In the genomic region with DNA sequence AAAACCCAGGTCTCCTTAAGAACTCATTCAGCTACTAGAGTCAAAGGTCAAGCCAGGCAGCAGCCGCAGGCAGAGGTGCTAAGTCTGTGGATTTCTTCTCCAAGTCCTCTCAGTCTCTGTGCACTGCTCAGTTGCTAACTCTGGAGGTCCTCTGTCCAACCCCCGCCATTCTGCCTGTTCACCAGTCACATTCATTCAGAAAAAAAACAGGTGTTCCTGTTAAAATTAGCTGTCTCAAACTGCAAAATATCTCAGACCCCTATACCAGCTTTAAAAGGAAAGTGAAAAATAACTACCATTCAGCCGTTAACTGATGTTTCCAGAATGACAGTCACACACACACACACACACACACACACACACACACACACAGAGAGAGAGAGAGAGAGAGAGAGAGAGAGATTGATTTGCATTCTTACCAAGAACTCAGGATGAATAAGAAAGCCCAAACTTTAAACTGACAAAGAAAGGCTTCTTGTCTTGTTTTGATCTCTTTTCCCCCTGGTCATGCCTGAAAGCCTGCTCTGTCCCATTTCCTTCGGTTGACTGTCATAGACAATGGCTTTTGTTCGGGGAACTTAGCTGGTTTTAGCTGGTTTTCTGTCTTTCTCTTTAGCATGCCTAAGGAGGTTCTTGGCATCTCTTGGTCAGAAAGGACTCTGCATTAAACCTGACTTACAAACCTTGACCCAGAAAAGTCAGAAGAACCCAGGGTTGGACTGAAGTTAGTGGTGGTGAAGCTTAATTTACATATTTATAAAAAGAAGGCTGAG, we compare ENCODE assay signal across 9 mouse cellular contexts. TPM values are rescaled to one million over a fixed set of nuclear protein-coding genes. Genes with fewer than 3 reads are reported as not detected.
DNase-seq lines count a peak whose midpoint lies in the region; ATAC-seq lines count a peak whose summit lies in the region.
"Had no signal": no experiment of that assay in that cellular context is flagged by ENCODE, and none has a peak within 500 bp of the region (broad histone marks: within the 10 kb centered on the region; RNA-seq: fewer than 3 reads in every experiment).

No protein-coding gene starts in this region.

- H3K4me2 ChIP-seq in lung, embryonic 16.5 days (ENCODE audit: low read depth, low read length): peak overlapping the region; percentile 25
- peak overlapping the region; percentile 32 for H3K4me2 ChIP-seq in intestine, embryonic 16.5 days (ENCODE audit: low read depth, low read length)
- H3K4me2 ChIP-seq in neural tube, embryonic 13.5 days: peak overlapping the region; percentile 35
- H3K4me2 ChIP-seq: embryonic facial prominence, embryonic 15.5 days had no signal

- H3K4me1 ChIP-seq in lung, embryonic 16.5 days (replicated peaks; ENCODE audit: control insufficient read depth, insufficient read depth, low read length): peaks cover 47% of the 10 kb centered on the region
- H3K4me1 ChIP-seq in intestine, embryonic 16.5 days (ENCODE audit: control insufficient read depth, insufficient read depth, low read length): peaks cover 46% of the 10 kb centered on the region
- H3K4me1 ChIP-seq in neural tube, embryonic 13.5 days (replicated peaks): peaks cover 57% of the 10 kb centered on the region

- no peak overlapping the region for H3K4me3 ChIP-seq in lung, embryonic 16.5 days (ENCODE audit: low read length)
- no peak overlapping the region for H3K4me3 ChIP-seq in intestine, embryonic 16.5 days (ENCODE audit: low read length)
- no peak overlapping the region for H3K4me3 ChIP-seq in neural tube, embryonic 13.5 days
- H3K4me3 ChIP-seq: embryonic facial prominence, embryonic 15.5 days had no signal

- intact Hi-C loops in left cerebral cortex, postnatal 10 days (cut with DNase I): no loop called here

- H3K27me3 ChIP-seq in lung, embryonic 16.5 days (ENCODE audit: control insufficient read depth, insufficient read depth, low read depth, low read length): no peaks in the 10 kb centered on the region
- H3K27me3 ChIP-seq in intestine, embryonic 16.5 days (replicated peaks; ENCODE audit: control insufficient read depth, insufficient read depth, low read length): no peaks in the 10 kb centered on the region
- no peaks in the 10 kb centered on the region for H3K27me3 ChIP-seq in neural tube, embryonic 13.5 days
- H3K27me3 ChIP-seq: embryonic facial prominence, embryonic 15.5 days had no signal

- no peak for ATAC-seq in lung, embryonic 16.5 days (ENCODE audit: low read depth)
- ATAC-seq in intestine, embryonic 16.5 days: no peak
- no peak for ATAC-seq in neural tube, embryonic 13.5 days (ENCODE audit: low read depth)
- ATAC-seq in erythroblast, adult 5-6 weeks (replicated peaks; ENCODE audit: low FRiP score, poor library complexity, severe bottlenecking): no peak

- no peaks in the 10 kb centered on the region for H3K9me3 ChIP-seq in lung, embryonic 16.5 days (ENCODE audit: control insufficient read depth, low read length)
- peaks cover 3% of the 10 kb centered on the region; the same call in 1 of the 2 replicates for H3K9me3 ChIP-seq in intestine, embryonic 16.5 days (ENCODE audit: control insufficient read depth, low read length)
- no peaks in the 10 kb centered on the region for H3K9me3 ChIP-seq in neural tube, embryonic 13.5 days
- H3K9me3 ChIP-seq: embryonic facial prominence, embryonic 15.5 days had no signal

- no peak for DNase-seq in lung, postnatal 4 days
- DNase-seq in embryo, embryonic 9.5 days (ENCODE audit: extremely low spot score): peak; percentile 49
- no peak for DNase-seq in ovary, postnatal 14 days (ENCODE audit: low spot score)
- DNase-seq in left cerebral cortex, postnatal 10 days (ENCODE audit: extremely low spot score in 1 of 2, low spot score in 2 of 2): no peak

- H3K9ac ChIP-seq in lung, embryonic 16.5 days (ENCODE audit: low read length): no peak overlapping the region; the same call in 1 of the 2 replicates
- H3K9ac ChIP-seq in intestine, embryonic 16.5 days (ENCODE audit: low read depth, low read length): no peak overlapping the region
- 0 out of 2 replicates have a peak overlapping the region, but pooled peaks have one; percentile 1 for H3K9ac ChIP-seq in neural tube, embryonic 13.5 days
- H3K9ac ChIP-seq: embryonic facial prominence, embryonic 15.5 days had no signal

- peaks cover 11% of the 10 kb centered on the region; the same call in 1 of the 2 replicates for H3K36me3 ChIP-seq in lung, embryonic 16.5 days (ENCODE audit: control insufficient read depth, insufficient read depth, low read length)
- 0 out of 2 replicates have a peak, but pooled peaks cover 2% of the 10 kb centered on the region for H3K36me3 ChIP-seq in intestine, embryonic 16.5 days (ENCODE audit: control insufficient read depth, insufficient read depth, low read length)
- peaks cover 21% of the 10 kb centered on the region for H3K36me3 ChIP-seq in neural tube, embryonic 13.5 days

- H3K27ac ChIP-seq in lung, embryonic 16.5 days (ENCODE audit: low read length): no peak overlapping the region
- peak overlapping the region; percentile 52 for H3K27ac ChIP-seq in intestine, embryonic 16.5 days (ENCODE audit: low read length)
- peak overlapping the region; percentile 46; the same call in 1 of the 2 replicates for H3K27ac ChIP-seq in neural tube, embryonic 13.5 days (replicated peaks)
- H3K27ac ChIP-seq: embryonic facial prominence, embryonic 15.5 days had no signal

- 21% methylated on average over 5 of the region's 5 CpGs for WGBS in lung, embryonic 16.5 days
- WGBS in intestine, embryonic 16.5 days: 18% methylated on average over 5 of the region's 5 CpGs
- WGBS in neural tube, embryonic 13.5 days: 10% methylated on average over 5 of the region's 5 CpGs

RNA-seq across cellular contexts. Expression of a gene that starts 5.2 kb away (rescaled TPM):
- polyA plus RNA-seq in lung, embryonic 16.5 days (2015; fragmentation: Nextera tagmentation; extraction: Ambion mirVana): 10.4 and 10.5 TPM in 2 replicates
- 5.8 and 7.0 TPM in 2 replicates for polyA plus RNA-seq in intestine, embryonic 16.5 days (2015; fragmentation: Nextera tagmentation; extraction: Ambion mirVana)
- polyA plus RNA-seq in neural tube, embryonic 13.5 days (2015; fragmentation: Nextera tagmentation; extraction: Ambion mirVana): 10.1 and 11.2 TPM in 2 replicates
- total RNA-seq in erythroblast, adult 5-6 weeks (2015; ENCODE audit: low replicate concordance): 6.7 and 8.8 TPM in 2 replicates
- 8.3 and 12.4 TPM in 2 replicates for total RNA-seq in erythroblast, adult 5-6 weeks (2017; ENCODE audit: low replicate concordance)
- total RNA-seq in left cerebral cortex, postnatal 10 days (2021): 10 to 100 TPM; 17.2 to 18.6 TPM

RNA-seq across cellular contexts. Expression of a gene that starts 5.4 kb away (rescaled TPM):
- polyA plus RNA-seq in lung, embryonic 16.5 days (2015; fragmentation: Nextera tagmentation; extraction: Ambion mirVana): 118 and 132 TPM in 2 replicates
- 73.1 and 83.0 TPM in 2 replicates for polyA plus RNA-seq in intestine, embryonic 16.5 days (2015; fragmentation: Nextera tagmentation; extraction: Ambion mirVana)
- 71.8 and 90.6 TPM in 2 replicates for polyA plus RNA-seq in neural tube, embryonic 13.5 days (2015; fragmentation: Nextera tagmentation; extraction: Ambion mirVana)
- 22.2 and 27.1 TPM in 2 replicates for total RNA-seq in erythroblast, adult 5-6 weeks (2015; ENCODE audit: low replicate concordance)
- total RNA-seq in erythroblast, adult 5-6 weeks (2017; ENCODE audit: low replicate concordance): 28.9 and 35.9 TPM in 2 replicates
- 10 to 100 TPM; 56.6 to 74.9 TPM for total RNA-seq in left cerebral cortex, postnatal 10 days (2021)
